Mouse (Mus musculus): ENCODE measurements around the gene Lrmda. TPM values are rescaled to one million over a fixed set of nuclear protein-coding genes. Genes with fewer than 3 reads are reported as not detected.
A peak's percentile ranks its signal among the peaks of the same experiment; 100 is the strongest.

The Lrmda gene
- polyA plus RNA-seq, 1 experiment from 2014 or later = 0.22 TPM

DNA sequence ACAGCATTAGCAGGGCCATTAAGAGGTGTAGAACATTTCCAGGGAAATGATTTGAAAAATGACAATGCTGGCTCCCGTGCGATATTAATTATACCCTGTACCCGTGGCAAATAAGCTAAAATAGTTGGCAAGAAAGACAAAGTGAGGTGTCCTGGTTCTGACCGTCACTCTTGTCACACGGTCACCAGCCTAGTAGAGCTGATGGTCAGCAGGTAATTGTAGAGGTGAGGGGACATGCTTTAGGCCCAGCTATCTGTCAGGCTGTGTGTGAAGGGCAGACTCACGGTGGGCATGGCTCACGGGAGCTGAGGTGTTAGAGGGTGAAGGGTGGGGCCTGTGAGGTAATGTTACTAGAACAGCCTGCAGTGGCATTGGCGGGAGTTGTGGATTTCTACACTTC, 134.6 kb downstream of the Lrmda start:
- peaks cover 86% of the 10 kb centered on the region for H3K27me3 ChIP-seq
- 83% methylated on average over 8 of the region's 8 CpGs for WGBS
- H3K9ac ChIP-seq = no peak overlapping the region
- no peak overlapping the region for H3K4me2 ChIP-seq
- H3K36me3 ChIP-seq (replicated peaks) = no peaks in the 10 kb centered on the region
- H3K9me3 ChIP-seq = no peaks in the 10 kb centered on the region
- no peak overlapping the region for H3K27ac ChIP-seq
- no peak overlapping the region for H3K4me3 ChIP-seq (replicated peaks)
- ATAC-seq (ENCODE audit: low FRiP score) = no peak
- peaks cover 27% of the 10 kb centered on the region for H3K4me1 ChIP-seq

DNA sequence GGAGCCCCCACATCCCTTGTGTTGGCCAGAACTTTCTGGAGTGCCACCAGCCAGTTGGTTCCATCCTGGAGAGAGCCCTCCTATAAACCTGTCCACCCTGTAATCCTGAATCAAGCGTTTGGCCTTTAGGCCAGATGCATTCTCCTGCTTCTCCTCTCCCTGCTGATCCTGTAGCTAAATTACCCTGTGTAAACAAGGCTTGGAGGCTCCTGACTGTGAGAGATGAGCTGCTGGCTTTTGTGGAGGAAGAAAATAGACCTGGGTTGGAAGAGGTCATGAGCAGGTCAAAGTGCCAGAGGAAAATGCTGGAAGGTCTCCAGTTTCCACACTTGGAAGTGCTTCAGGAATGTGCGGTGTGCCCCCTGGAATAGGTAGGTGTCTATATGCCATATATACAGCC, 135.5 kb downstream of the Lrmda start:
- WGBS = 35% methylated on average over 2 of the region's 2 CpGs
- H3K9me3 ChIP-seq = no peaks in the 10 kb centered on the region

DNA sequence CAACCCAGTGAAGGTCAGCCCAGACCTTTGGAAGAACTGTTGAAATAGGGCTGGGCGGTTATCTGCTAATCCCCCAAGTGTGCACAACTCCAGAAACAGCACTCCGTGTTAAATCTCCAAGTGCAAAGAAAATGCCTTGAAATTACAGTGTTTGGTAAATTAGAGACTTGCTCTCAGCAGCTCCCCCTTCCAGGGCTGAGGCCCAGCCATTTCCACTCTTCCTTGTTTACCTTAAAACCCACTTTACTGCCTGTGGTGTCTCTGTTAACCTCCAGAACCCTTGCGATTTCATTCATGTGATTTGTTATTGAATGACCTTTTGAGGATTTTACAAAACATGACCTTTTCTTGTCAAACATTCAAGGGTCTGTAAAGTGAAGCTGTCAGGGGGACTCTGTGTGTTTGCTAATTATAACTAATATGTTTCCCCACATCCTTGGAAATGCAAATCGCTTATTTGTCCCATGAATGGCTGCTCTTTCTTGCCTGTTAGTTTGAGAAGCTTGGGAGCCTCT, 136.1 kb downstream of the Lrmda start:
- Histone ChIP-seq H3K9ac (no peak overlapping the region), H3K9me3 (no peaks in the 10 kb centered on the region), H3K4me2 (no peak overlapping the region), H3K4me3 (replicated peaks) (no peak overlapping the region), H3K36me3 (replicated peaks) (no peaks in the 10 kb centered on the region), H3K27ac (no peak overlapping the region), H3K4me1 (peaks cover 27% of the 10 kb centered on the region), H3K27me3 (peaks cover 88% of the 10 kb centered on the region)
- WGBS = 9% methylated on average over 4 of the region's 4 CpGs
- peak; percentile 33; the same call in 1 of the 2 replicates for ATAC-seq (ENCODE audit: low FRiP score)

More for the DNA sequence above, 135.5 kb downstream of the Lrmda start:
- Histone ChIP-seq H3K27ac (no peak overlapping the region), H3K9ac (no peak overlapping the region), H3K27me3 (peaks cover 88% of the 10 kb centered on the region), H3K4me2 (no peak overlapping the region), H3K4me1 (peaks cover 27% of the 10 kb centered on the region), H3K36me3 (replicated peaks) (no peaks in the 10 kb centered on the region), H3K4me3 (replicated peaks) (no peak overlapping the region)
- ATAC-seq (ENCODE audit: low FRiP score) = no peak

DNA sequence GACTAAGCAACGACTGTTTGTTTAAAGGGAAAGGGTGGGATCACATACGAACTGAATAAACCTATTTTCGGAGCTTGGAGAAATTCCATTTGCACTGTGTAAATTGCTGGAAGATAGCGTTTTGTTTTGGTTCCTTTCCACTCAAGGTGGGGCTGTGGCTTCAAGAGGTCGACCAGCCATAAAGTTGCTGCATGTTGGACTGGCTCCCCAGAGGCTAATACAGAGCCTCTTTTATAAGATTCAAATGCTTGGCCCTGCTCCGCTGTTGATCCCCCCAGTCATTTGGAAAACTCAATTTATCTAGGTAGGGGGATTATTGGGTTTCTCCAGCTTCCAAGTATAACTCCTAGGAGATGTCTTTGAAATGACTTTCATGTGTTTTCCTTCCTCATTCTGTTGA, 137.5 kb downstream of the Lrmda start:
- peaks cover 88% of the 10 kb centered on the region for H3K27me3 ChIP-seq
- no peaks in the 10 kb centered on the region for H3K9me3 ChIP-seq
- H3K4me3 ChIP-seq (replicated peaks) = no peak overlapping the region
- no peak overlapping the region for H3K27ac ChIP-seq
- H3K9ac ChIP-seq = no peak overlapping the region
- no peaks in the 10 kb centered on the region for H3K36me3 ChIP-seq (replicated peaks)
- peaks cover 27% of the 10 kb centered on the region for H3K4me1 ChIP-seq
- no peak for ATAC-seq (ENCODE audit: low FRiP score)
- 72% methylated on average over 6 of the region's 6 CpGs for WGBS
- H3K4me2 ChIP-seq = no peak overlapping the region

DNA sequence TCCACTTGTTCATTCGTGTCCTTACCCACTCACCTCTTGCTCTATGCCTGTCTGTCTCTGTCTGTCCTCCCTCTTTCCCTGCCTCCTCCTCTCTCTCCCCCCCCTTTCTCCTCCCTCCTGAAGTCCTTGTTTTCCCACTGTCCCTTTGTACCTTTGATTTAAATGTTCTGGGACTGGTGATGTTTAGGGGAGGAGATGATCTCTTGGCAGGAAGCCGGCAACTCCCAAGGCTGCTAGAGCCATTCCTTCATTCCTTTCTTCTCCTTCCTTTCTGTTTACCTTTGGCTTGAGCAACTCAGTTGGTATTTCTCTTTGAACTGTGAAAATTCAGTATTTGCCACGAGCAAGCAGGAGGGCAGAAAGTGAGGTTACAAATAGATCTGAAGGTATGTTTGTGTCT, 141.9 kb downstream of the Lrmda start:
- no peak for ATAC-seq (ENCODE audit: low FRiP score)

DNA sequence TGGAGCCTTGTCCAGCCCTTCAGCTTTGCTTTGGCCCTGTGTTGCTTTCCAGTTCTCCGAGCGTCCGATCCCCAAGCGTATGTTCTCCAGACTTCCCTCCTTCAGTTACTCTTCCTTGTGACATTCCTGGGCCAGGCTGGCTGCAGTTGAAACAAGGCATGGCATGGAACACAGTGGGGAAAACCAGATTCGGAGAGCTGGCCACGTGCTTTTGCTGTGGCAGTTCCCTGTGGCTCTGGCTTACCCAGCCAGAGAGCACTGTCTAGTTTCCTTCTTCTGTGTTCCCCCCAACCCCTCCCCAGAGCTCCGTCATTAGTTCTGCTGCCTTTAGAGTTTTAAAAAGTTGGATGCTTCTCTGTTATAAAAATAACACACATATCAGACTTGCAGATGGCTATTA, 147.8 kb downstream of the Lrmda start:
- Histone ChIP-seq H3K27ac (no peak overlapping the region), H3K4me1 (peaks cover 8% of the 10 kb centered on the region), H3K9ac (no peak overlapping the region), H3K4me2 (no peak overlapping the region), H3K36me3 (replicated peaks) (no peaks in the 10 kb centered on the region), H3K9me3 (no peaks in the 10 kb centered on the region), H3K4me3 (replicated peaks) (no peak overlapping the region), H3K27me3 (peaks cover 67% of the 10 kb centered on the region)
- 83% methylated on average over 7 of the region's 7 CpGs for WGBS
- no peak for ATAC-seq (ENCODE audit: low FRiP score)

More for the DNA sequence above, 141.9 kb downstream of the Lrmda start:
- Histone ChIP-seq H3K9ac (no peak overlapping the region), H3K4me1 (no peaks in the 10 kb centered on the region), H3K4me3 (replicated peaks) (no peak overlapping the region), H3K27me3 (peaks cover 77% of the 10 kb centered on the region), H3K4me2 (no peak overlapping the region), H3K36me3 (replicated peaks) (no peaks in the 10 kb centered on the region), H3K9me3 (no peaks in the 10 kb centered on the region), H3K27ac (no peak overlapping the region)
- WGBS = 43% methylated on average over 3 of the region's 3 CpGs

DNA sequence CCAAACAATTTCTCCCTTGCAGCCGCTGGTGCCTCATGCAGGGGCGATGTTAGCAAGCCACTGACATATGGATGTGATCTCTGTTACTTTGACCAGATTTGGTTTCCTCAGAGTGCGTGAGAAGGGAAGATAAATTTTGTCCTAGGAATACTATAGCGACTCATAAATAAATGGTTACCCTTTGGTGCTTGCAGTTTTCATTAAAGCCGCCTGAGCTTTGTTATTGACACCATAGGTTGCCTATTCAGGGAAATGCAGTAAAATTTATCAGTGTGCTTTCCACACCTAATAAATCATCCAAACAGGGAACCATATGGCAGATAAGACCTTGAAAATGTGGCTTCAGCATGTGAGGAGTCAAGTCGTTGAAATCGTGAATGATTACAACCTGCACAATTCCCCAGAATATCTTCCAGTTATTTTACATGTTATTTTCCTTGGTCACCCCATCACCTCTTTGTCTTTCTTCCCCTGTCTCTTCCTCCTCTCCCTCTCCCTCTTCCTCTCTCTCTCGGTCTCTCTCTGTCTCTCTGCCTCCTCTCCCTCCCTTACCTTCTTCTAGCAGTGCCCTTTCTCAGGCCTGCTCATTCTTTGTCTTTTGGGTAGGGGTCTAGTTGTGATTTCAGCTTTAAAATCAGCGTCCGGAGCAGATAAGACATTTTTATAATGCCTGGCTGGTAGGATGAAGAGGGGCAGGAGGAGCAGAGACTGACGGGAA, 148.7 kb downstream of the Lrmda start:
- no peak for ATAC-seq (ENCODE audit: low FRiP score)
- H3K9ac ChIP-seq = no peak overlapping the region
- no peaks in the 10 kb centered on the region for H3K9me3 ChIP-seq
- H3K4me2 ChIP-seq = no peak overlapping the region
- peaks cover 8% of the 10 kb centered on the region for H3K4me1 ChIP-seq
- H3K27me3 ChIP-seq = peaks cover 59% of the 10 kb centered on the region
- no peak overlapping the region for H3K27ac ChIP-seq
- H3K36me3 ChIP-seq (replicated peaks) = no peaks in the 10 kb centered on the region
- WGBS = 72% methylated on average over 11 of the region's 11 CpGs
- no peak overlapping the region for H3K4me3 ChIP-seq (replicated peaks)

DNA sequence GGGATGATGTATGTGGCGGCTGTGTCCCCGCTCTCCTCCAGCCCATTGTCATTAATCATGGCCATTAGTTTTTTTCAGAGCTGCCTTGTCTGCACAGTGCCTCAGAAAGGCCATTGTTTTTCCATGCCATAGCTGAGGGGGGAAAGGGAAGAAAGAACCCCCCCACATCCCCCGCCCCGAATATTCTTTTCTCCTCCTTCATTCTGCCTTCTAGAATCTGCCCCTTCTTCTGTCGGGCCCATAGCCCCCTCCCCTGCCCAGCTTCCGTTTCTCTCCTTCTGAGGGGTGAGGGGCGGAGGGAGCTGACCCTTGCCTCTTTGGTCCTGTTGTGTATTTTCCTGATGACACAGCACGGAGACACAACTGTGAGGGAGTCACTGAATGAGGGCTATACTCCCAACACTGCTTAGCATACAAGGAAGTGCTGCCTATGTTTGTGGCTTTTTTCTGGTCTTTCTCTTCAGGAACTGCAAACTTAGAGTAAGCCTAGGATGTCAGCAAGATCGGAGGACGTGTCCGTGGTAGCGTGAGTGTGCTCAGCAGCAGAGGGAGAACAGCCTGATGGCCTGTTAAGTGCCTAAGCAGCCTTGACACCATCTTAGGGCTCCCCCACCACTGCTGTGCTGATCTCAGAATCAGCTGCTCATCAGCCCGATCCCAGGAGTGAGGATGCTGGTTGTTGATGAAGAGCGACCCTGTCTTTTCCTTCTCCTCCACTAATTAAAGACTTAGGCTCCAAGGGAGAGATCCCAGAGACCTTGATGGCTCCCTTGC, 149.5 kb downstream of the Lrmda start:
- H3K9ac ChIP-seq = no peak overlapping the region
- 53% methylated on average over 14 of the region's 14 CpGs for WGBS
- H3K27ac ChIP-seq = no peak overlapping the region
- H3K4me3 ChIP-seq (replicated peaks) = no peak overlapping the region
- no peaks in the 10 kb centered on the region for H3K9me3 ChIP-seq
- H3K4me1 ChIP-seq = peaks cover 8% of the 10 kb centered on the region
- no peaks in the 10 kb centered on the region for H3K36me3 ChIP-seq (replicated peaks)
- no peak overlapping the region for H3K4me2 ChIP-seq
- peaks cover 53% of the 10 kb centered on the region for H3K27me3 ChIP-seq
- ATAC-seq (ENCODE audit: low FRiP score) = peak; percentile 44; the same call in 1 of the 2 replicates

DNA sequence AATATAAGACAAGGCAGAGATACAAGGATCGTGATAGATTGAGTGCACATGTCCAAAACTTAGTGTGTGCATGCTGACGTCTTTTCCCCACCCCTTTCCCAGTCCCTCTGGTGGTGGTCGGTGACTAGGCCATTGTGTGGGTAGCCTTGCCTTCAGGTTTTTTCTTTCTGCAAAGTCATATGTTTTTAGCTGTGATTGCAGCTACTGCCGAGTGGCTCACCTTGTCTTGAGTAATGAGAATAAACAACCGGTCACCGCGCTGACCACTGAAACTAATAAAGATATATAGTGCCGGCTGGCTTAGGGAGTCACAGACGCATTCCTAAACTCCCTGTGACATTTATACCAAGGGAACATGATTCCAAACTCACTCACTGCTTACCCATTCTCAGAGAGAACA, 155.2 kb downstream of the Lrmda start:
- Histone ChIP-seq H3K27ac (no peak overlapping the region), H3K9me3 (no peaks in the 10 kb centered on the region), H3K27me3 (peaks cover 17% of the 10 kb centered on the region), H3K4me1 (0 out of 2 replicates have a peak, but pooled peaks cover 5% of the 10 kb centered on the region), H3K4me3 (replicated peaks) (no peak overlapping the region), H3K4me2 (no peak overlapping the region), H3K36me3 (replicated peaks) (no peaks in the 10 kb centered on the region), H3K9ac (no peak overlapping the region)
- ATAC-seq (ENCODE audit: low FRiP score) = no peak
- WGBS = 71% methylated on average over 9 of the region's 9 CpGs

DNA sequence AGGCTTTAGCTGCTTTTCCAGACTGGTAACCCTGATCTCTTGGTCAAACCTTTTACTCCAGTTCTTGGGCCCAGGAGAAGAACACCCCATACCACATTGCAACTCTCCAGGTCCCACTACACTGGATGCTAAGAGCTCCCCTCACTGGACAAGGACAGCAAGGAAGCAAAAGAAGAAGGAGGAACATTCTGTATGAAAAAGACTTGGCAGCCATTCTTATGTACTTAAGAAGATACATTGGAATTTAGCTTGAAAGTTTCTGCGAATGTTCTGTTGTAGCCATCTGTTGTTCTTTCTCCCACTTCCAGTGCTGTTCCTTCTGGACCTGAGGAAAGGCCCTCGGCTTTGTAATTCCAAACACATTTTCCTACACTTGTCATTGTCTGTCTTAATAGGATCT, 160.2 kb downstream of the Lrmda start:
- no peak overlapping the region for H3K4me3 ChIP-seq (replicated peaks)
- WGBS = 67% methylated on average over 2 of the region's 2 CpGs

DNA sequence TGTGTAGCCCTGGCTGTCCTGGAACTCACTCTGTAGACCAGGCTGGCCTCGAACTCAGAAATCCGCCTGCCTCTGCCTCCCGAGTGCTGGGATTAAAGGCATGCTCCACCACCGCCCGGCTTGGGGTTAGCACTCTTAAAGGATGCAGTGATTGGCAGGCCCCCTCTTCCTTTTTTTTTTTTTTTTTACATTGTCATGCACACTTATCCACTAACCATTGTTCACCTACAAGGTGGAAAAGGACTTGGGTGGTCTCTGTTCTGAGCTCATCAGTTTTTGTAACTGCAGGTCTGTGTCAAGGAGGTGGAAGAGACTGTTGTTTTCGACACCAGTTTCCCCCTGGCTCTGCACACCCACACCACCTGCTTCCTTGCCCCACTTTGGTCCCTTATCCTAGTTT, 162.0 kb downstream of the Lrmda start:
- no peaks in the 10 kb centered on the region for H3K4me1 ChIP-seq
- peaks cover 19% of the 10 kb centered on the region for H3K27me3 ChIP-seq
- H3K9me3 ChIP-seq = no peaks in the 10 kb centered on the region
- no peak overlapping the region for H3K4me2 ChIP-seq
- no peak for ATAC-seq (ENCODE audit: low FRiP score)
- H3K27ac ChIP-seq = no peak overlapping the region
- H3K36me3 ChIP-seq (replicated peaks) = no peaks in the 10 kb centered on the region
- no peak overlapping the region for H3K9ac ChIP-seq
- 91% methylated on average over 6 of the region's 6 CpGs for WGBS
- no peak overlapping the region for H3K4me3 ChIP-seq (replicated peaks)

More for the DNA sequence above, 160.2 kb downstream of the Lrmda start:
- Histone ChIP-seq H3K9me3 (no peaks in the 10 kb centered on the region), H3K27me3 (peaks cover 19% of the 10 kb centered on the region), H3K36me3 (replicated peaks) (no peaks in the 10 kb centered on the region), H3K27ac (no peak overlapping the region), H3K4me2 (no peak overlapping the region), H3K9ac (no peak overlapping the region), H3K4me1 (0 out of 2 replicates have a peak, but pooled peaks cover 5% of the 10 kb centered on the region)
- ATAC-seq (ENCODE audit: low FRiP score) = no peak

DNA sequence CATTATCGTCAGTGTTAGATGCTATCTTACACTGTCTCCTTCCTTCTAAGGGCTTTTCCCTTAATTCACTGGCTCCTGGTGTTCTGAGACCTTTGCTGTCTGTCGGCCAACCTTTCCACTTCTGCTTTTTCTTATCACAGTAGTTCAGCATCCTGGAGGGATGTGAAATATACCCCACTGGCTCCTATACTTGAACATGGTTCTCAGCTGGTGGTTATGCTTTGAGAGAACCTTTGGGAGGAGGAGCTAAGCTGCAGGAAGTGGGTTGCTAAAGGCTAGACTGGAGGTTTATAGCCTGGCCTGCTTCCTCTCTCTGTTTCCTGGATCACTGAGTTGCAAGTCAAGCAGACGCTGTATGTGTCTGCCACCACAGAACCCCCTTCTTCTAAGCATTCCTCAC, 163.7 kb downstream of the Lrmda start:
- Histone ChIP-seq H3K4me2 (no peak overlapping the region), H3K9me3 (no peaks in the 10 kb centered on the region), H3K4me3 (replicated peaks) (no peak overlapping the region), H3K4me1 (no peaks in the 10 kb centered on the region), H3K9ac (no peak overlapping the region), H3K36me3 (replicated peaks) (no peaks in the 10 kb centered on the region), H3K27ac (no peak overlapping the region), H3K27me3 (peaks cover 15% of the 10 kb centered on the region)
- WGBS = 84% methylated on average over 3 of the region's 3 CpGs
- no peak for ATAC-seq (ENCODE audit: low FRiP score)
